Mouse (Mus musculus) heart, adult 2 months (tissue): ENCODE measurements around the gene Xaf1.

ENCODE experiments used
- CTCF ChIP-seq: fragments of 200-600 bp; IDR thresholded peaks from 2 replicates; pipeline ENCODE4 v1.8.1; 2022; ENCODE audit warnings: antibody characterized with exemption, mild to moderate bottlenecking, moderate library complexity
- EP300 ChIP-seq: fragments of 200-500 bp; IDR thresholded peaks from 2 replicates; pipeline ENCODE4 v1.6.1; 2011; ENCODE audit warnings: low read depth, low read length, control low read depth; ENCODE audit not compliant: insufficient read depth
- POLR2A ChIP-seq: fragments of 200-500 bp; IDR thresholded peaks from 2 replicates; pipeline ENCODE4 v1.6.1; 2011; ENCODE audit warnings: mild to moderate bottlenecking, low read depth, low read length, control low read depth; ENCODE audit not compliant: insufficient read depth

GRCm38 (mm10) chr11:72353186-72353585 is 51.8 kb downstream of the Xaf1 start:
- no peak for TF ChIP-seq CTCF
- no peak for TF ChIP-seq EP300
- TF ChIP-seq POLR2A, result no peak
